Mouse (Mus musculus) G1E (cell line): Measurements from ENCODE around the gene Ropn1.

Source experiments
- CTCF ChIP-seq: IDR thresholded peaks from 2 replicates; pipeline ENCODE4 v1.5.1; 2012; ENCODE audit warnings: low read depth, low read length, inconsistent platforms, mixed read lengths
- TAL1 ChIP-seq: conservative IDR thresholded peaks from 2 replicates; pipeline ENCODE4 v1.6.1; 2012; ENCODE audit warnings: low read depth, low read length, inconsistent platforms, mixed read lengths

GRCm38 (mm10) chr16:34672822-34673221, 23.1 kb downstream of the Ropn1 start:
- TF ChIP-seq CTCF, result no peak
- TF ChIP-seq TAL1, result no peak
